ENCODE assay signal across 11 mouse cellular contexts in the genomic region with DNA sequence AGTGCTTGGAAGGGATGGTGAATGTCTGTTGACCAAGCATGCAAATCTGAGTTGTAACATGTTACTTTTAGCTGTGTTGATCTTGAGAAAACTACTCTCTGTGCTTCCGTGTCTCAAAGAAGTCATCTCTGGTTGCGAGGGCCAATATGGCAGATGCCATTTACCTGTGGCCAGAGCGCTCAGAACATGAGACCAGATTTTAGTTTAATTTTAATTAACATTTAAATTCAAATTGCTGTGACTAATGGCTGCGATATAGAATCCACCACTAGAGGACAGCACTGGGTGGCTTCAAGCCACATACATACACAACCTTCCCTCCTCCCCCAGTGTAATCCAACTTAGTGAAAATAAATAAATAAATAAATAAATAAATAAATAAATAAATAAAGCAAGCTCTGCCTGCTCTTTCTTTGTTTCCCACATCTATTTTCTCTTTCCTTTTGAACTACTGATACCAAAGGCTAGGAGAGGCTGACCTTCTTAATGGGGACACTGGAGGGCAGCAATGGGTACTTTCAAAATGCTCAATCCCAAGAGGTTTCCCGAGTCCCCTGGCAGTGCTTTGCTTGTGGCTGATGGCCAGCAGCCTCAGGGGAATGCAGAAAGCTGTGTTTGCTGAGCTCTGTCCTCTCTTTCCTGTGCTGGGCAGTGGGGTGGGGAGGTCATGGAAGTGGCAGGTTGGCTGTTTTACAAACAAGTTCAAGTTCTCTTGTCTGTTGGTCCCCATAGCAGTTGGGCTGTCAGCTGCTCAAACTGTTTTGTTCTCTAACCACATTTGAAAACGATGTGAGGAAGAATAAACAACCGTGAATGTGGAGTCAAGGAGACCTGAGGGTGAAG. TPM values are rescaled to one million over a fixed set of nuclear protein-coding genes. Genes with fewer than 3 reads are reported as not detected.
DNase-seq lines count a peak whose midpoint lies in the region.
"Not testable (repeated sequence)": the region's sequence is repeated elsewhere in the genome, so short reads cannot be mapped to it uniquely, and the experiment has no call there.
"Had no signal": no experiment of that assay in that cellular context is flagged by ENCODE, and none has a peak within 500 bp of the region (broad histone marks: within the 10 kb centered on the region; RNA-seq: fewer than 3 reads in every experiment).

No protein-coding gene starts in this region.

- not testable (repeated sequence) for H3K36me3 ChIP-seq in midbrain, embryonic 10.5 days

- WGBS in midbrain, embryonic 10.5 days, result 74% methylated on average over 7 of the region's 7 CpGs

- H3K4me1 ChIP-seq in midbrain, embryonic 10.5 days, result not testable (repeated sequence)

- not testable (repeated sequence) for H3K27ac ChIP-seq in midbrain, embryonic 10.5 days (replicated peaks)

- peaks cover 20% of the 10 kb centered on the region for H3K9me3 ChIP-seq in midbrain, embryonic 10.5 days (replicated peaks)

- intact Hi-C loops in left cerebral cortex, postnatal 36 days (cut with DNase I), result not testable (repeated sequence)

- H3K4me3 ChIP-seq in midbrain, embryonic 10.5 days, result not testable (repeated sequence)

- peak; percentile 85 for DNase-seq in 3134 (ENCODE audit: extremely low read depth, insufficient read length, low spot score)
- peak; percentile 86 for DNase-seq in adrenal gland, adult 2 months
- DNase-seq in embryo, embryonic 10 days (ENCODE audit: low spot score), result peak; percentile 5
- peak; percentile 98 for DNase-seq in heart, adult 11 months
- peak; percentile 92 to 93 for DNase-seq in kidney, adult 8-10 months
- peak; percentile 66 to 85 for DNase-seq in left cerebral cortex, postnatal 36 days (ENCODE audit: low spot score in 2 of 2)
- DNase-seq in midbrain, embryonic 10.5 days (ENCODE audit: low spot score), result peak; percentile 50
- peak; percentile 59 to 60 for DNase-seq in spleen, postnatal 36 days (ENCODE audit: low spot score in 2 of 2)

- not testable (repeated sequence) for H3K27me3 ChIP-seq in midbrain, embryonic 10.5 days (ENCODE audit: low read depth, poor library complexity, severe bottlenecking)

RNA-seq across cellular contexts. Expression of gene 4930467E23Rik, which starts 22.2 kb away (rescaled TPM):
- total RNA-seq in adrenal gland, adult 2 months (2021), result under 1 TPM; 0.35 to 0.84 TPM
- polyA plus RNA-seq in adrenal gland, adult 2 months (2012; rRNA removed), result 0.07 TPM in 1 of 2 replicates, not detected in the other
- total RNA-seq in left cerebral cortex, postnatal 36 days (2021), result under 1 TPM; 0.37 to 0.70 TPM
- not detected in 2 replicates for polyA plus RNA-seq in midbrain, embryonic 10.5 days (2016; fragmentation: Nextera tagmentation; extraction: Ambion mirVana)
- polyA plus RNA-seq: C2C12; liver, embryonic 16.5 days; stomach, embryonic 16.5 days had no signal

Comparison
In these comparisons a context has a peak if more than half of its experiments do, and no peak if none do; other contexts are left out.
1. DNase-seq: peak in every context shown above with its lines; median percentile 98 in heart, adult 11 months; 92 in kidney, adult 8-10 months; 86 in adrenal gland, adult 2 months; 85 in 3134; 76 in left cerebral cortex, postnatal 36 days; 60 in spleen, postnatal 36 days; 50 in midbrain, embryonic 10.5 days; 5 in embryo, embryonic 10 days.